Mouse (Mus musculus) neural tube, embryonic 12.5 days (tissue): Measurements from ENCODE around the gene Ttc28. TPM values are rescaled to one million over a fixed set of nuclear protein-coding genes. Genes with fewer than 3 reads are reported as not detected.
"Not testable (repeated sequence)": the region's sequence is repeated elsewhere in the genome, so short reads cannot be mapped to it uniquely, and the experiment has no call there.

ENCODE experiments used
- ATAC-seq: fragments of 200-750 bp; cut with Nextera tagmentation; 2 replicates; pipeline ENCODE4 v1.8.0; 2017; ENCODE audit warnings: low read depth, mild to moderate bottlenecking, moderate TSS enrichment, moderate library complexity; ENCODE audit not compliant: low FRiP score
- H3K27ac ChIP-seq: fragments of 300-500 bp; sonication (generic); 2 replicates; pipeline ENCODE4 v1.5.1; 2016
- H3K27me3 ChIP-seq: fragments of 300-500 bp; sonication (generic); replicated peaks from 2 replicates; pipeline ENCODE4 v1.6.1; 2016; ENCODE audit warnings: mild to moderate bottlenecking
- H3K36me3 ChIP-seq: fragments of 300-500 bp; sonication (generic); 2 replicates; pipeline ENCODE4 v1.6.1; 2016; ENCODE audit warnings: mild to moderate bottlenecking
- H3K4me1 ChIP-seq: fragments of 300-500 bp; sonication (generic); 2 replicates; pipeline ENCODE4 v1.6.1; 2016
- H3K4me2 ChIP-seq: fragments of 300-500 bp; sonication (generic); replicated peaks from 2 replicates; pipeline ENCODE4 v1.6.1; 2016; ENCODE audit warnings: mild to moderate bottlenecking
- H3K4me3 ChIP-seq: fragments of 300-500 bp; sonication (generic); 2 replicates; pipeline ENCODE4 v1.5.1; 2016
- H3K9ac ChIP-seq: fragments of 300-500 bp; sonication (generic); 2 replicates; pipeline ENCODE4 v1.6.1; 2016; ENCODE audit warnings: mild to moderate bottlenecking
- H3K9me3 ChIP-seq: fragments of 300-500 bp; sonication (generic); 2 replicates; pipeline ENCODE4 v1.6.1; 2016; ENCODE audit warnings: mild to moderate bottlenecking
- WGBS: fragments of 180-500 bp; shearing (Covaris S2); methylation state at CpG from one replicate; pipeline ENCODE4 v1.1.7; 2016; 5-methylcytosine and 5-hydroxymethylcytosine counted together
- polyA plus RNA-seq: library from polyadenylated mRNA; unstranded; fragments of >200 nt; fragmentation: Nextera tagmentation; extraction: Ambion mirVana; gene quantifications from 2 replicates; pipeline ENCODE4 v1.2.1, GENCODE M21; 2016

The Ttc28 gene
- polyA plus RNA-seq, result 21.8 and 25.6 TPM in 2 replicates

DNA sequence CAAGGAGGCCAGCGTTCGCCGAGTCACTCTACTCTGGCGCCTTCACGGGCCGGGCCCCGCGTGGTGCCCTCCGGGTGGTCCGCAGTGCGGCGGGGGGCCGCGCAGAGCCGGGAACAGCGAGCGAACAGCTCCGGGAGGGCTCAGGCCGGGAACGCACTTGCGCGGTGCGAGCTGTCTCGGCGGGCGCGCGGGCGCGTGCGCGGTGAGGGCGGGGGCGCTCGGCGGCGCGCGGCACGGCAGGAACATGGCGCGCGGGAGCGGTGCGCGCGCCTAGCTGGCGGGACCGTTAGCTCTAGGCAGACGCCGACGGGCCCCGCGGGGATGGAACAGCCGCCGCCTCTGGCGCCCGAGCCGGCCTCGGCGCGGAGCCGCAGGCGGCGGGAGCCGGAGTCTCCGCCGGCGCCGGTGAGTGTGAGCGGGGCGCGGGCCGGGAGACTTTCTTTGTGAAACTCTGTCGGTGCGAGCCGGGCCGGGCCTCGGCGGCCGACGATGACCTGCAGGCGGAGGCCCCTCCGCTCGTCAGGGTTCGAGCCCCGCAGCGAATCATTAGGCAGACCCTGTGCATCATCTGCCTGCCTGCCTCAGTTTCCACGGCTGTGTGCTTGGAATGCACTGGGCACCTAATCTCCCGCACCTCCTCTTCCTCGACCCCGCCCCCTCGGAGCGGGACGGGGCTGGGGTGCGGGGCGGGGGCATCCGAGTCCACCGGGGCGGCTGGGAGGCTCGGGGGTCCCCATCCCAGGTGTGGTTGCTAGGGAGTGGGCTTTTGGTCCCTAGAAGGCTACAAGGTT lies at the start of gene Ttc28:
Gene Ttc28, plus strand, starts transcription at position 220 of the 791 bp plus-strand sequence.
- H3K27ac ChIP-seq, result no peak within 1 kb of the TSS; the same call in 1 of the 2 replicates
- H3K4me3 ChIP-seq, result peak within 1 kb of the TSS; percentile 65
- peak; percentile 85 for ATAC-seq
- H3K27me3 ChIP-seq, result no peaks in the 10 kb centered on the region
- peak within 1 kb of the TSS; percentile 87 for H3K4me2 ChIP-seq
- WGBS, result under 1% methylated on average over 99 of the region's 101 CpGs
- 0 out of 2 replicates have a peak, but pooled peaks cover 4% of the 10 kb centered on the region for H3K36me3 ChIP-seq
- H3K9ac ChIP-seq, result peak within 1 kb of the TSS; percentile 80
- no peaks in the 10 kb centered on the region for H3K9me3 ChIP-seq
- peaks cover 18% of the 10 kb centered on the region for H3K4me1 ChIP-seq

DNA sequence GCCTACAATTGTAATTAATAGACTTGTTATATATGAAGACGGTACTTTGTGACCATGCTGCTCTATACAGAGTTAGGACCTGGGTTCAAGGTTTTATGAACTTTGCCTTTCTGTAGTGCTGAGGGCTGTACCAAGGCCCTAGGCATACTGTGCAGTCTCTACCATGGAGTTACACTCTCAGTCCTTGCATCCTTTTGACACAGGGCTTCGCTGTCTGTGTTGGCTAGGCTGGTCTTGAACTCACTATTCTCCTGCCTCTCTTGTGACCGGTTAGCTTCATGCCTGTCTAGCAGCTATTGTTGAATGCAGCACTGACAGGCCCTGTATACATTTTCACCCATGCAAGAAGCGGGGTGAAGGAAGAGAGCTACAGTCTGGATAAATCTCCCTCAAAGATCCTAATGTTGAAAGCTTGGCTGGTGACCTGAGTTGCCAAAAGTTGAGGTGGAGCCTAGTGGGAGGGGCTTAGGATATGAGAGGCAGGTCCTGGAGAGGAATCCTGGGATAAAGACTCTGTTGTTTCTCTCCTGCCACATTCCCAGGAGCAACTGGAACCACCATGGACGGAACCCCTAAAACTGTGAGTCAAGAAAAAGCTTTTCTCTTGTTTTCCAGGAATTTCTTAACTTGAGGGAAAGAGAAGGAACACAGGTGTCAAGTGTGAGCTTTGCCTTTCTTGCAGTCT lies 48.4 kb upstream of the Ttc28 start:
- 97% methylated on average over 5 of the region's 5 CpGs for WGBS
- no peak for ATAC-seq
- no peak overlapping the region for H3K9ac ChIP-seq
- no peaks in the 10 kb centered on the region for H3K4me1 ChIP-seq
- no peak overlapping the region for H3K4me3 ChIP-seq
- no peak overlapping the region for H3K27ac ChIP-seq
- H3K4me2 ChIP-seq, result no peak overlapping the region
- no peaks in the 10 kb centered on the region for H3K36me3 ChIP-seq
- H3K9me3 ChIP-seq, result no peaks in the 10 kb centered on the region
- H3K27me3 ChIP-seq, result no peaks in the 10 kb centered on the region

DNA sequence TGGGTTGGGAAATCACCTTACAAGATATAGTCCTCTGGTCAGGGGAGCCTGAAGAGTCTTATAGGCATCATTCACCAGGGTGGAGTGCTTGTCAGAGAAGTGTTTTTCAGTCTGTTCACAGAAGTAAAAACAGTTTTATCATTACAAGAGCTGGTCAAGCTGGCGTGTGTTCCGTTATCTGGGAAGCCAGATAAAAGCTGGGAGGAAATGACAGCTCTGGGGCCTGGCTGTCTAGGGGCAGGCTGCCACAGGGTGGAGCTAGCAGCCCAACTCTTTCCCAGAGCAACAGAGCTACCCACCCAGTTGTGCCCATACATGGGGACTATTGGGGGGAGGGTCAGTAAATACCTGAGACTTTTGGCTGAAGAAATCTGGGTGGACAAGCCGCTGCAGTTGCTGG lies 43.6 kb upstream of the Ttc28 start:
- no peak overlapping the region for H3K4me3 ChIP-seq
- no peak overlapping the region for H3K9ac ChIP-seq
- no peaks in the 10 kb centered on the region for H3K36me3 ChIP-seq
- H3K27ac ChIP-seq, result no peak overlapping the region
- no peaks in the 10 kb centered on the region for H3K9me3 ChIP-seq
- H3K4me2 ChIP-seq, result no peak overlapping the region
- WGBS, result 35% methylated on average over 3 of the region's 3 CpGs
- H3K4me1 ChIP-seq, result peaks cover 16% of the 10 kb centered on the region
- ATAC-seq, result no peak
- H3K27me3 ChIP-seq, result no peaks in the 10 kb centered on the region

DNA sequence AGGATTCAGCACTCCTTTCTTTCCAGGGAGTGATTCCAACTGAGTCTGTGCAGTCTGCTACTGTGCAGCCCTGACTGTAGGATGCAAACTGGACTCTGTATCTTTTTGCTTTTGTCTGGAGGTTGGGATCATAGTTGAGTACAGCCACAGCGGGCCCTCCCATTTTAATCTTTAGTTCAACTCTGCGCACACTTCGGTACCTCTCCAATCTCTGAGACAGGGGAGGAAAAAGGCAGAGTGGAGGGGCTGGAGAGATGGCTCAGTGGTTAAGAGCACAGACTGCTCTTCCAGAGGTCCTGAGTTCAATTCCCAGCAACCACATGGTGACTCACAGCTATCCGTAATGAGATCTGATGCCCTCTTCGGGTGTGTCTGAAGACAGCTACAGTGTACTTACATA lies 41.6 kb upstream of the Ttc28 start:
- not testable (repeated sequence) for H3K9ac ChIP-seq, H3K4me2 ChIP-seq, H3K9me3 ChIP-seq, H3K27ac ChIP-seq, H3K4me3 ChIP-seq, H3K36me3 ChIP-seq, ATAC-seq, H3K27me3 ChIP-seq
- 84% methylated on average over 5 of the region's 5 CpGs for WGBS
- H3K4me1 ChIP-seq, result peaks cover 18% of the 10 kb centered on the region

DNA sequence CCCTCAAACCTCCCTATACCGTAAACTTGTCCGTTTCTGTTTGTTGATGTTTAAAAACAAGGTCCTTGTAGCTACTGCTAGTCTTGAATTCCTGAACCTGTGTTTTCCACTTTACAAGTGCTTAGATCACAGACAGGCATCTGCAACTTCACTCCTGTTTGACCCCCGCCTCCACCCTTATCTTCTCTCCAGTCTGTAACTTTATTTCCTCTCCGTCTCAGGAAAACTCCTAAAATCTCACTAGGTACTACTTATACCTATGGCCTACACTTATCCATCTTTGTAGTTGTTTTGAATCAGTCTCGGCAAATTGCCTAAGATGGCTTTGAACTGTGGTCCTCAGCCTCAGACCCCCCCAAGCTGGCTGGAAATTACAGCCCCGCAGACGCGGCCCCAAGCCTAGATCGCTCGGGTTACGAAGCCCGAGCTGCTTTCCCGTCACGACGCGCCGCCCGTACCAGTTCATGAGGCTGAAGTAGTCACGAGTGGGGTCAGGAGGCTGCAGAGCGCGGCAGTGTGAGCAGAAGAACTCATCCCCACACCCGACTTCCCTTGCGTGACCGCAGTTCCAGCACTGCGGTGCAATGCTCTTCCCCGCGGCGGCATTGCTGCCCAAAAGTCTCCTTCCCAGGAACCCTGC lies 40.4 kb upstream of the Ttc28 start:
- Histone ChIP-seq H3K9me3 (no peaks in the 10 kb centered on the region), H3K4me1 (peaks cover 18% of the 10 kb centered on the region), H3K27ac (peak overlapping the region; percentile 51; the same call in 1 of the 2 replicates), H3K9ac (peak overlapping the region; percentile 60), H3K4me3 (peak overlapping the region; percentile 67), H3K4me2 (peak overlapping the region; percentile 75), H3K27me3 (no peaks in the 10 kb centered on the region), H3K36me3 (peaks cover 6% of the 10 kb centered on the region; the same call in 1 of the 2 replicates)
- ATAC-seq, result peak; percentile 70
- WGBS, result 8% methylated on average over 28 of the region's 28 CpGs

DNA sequence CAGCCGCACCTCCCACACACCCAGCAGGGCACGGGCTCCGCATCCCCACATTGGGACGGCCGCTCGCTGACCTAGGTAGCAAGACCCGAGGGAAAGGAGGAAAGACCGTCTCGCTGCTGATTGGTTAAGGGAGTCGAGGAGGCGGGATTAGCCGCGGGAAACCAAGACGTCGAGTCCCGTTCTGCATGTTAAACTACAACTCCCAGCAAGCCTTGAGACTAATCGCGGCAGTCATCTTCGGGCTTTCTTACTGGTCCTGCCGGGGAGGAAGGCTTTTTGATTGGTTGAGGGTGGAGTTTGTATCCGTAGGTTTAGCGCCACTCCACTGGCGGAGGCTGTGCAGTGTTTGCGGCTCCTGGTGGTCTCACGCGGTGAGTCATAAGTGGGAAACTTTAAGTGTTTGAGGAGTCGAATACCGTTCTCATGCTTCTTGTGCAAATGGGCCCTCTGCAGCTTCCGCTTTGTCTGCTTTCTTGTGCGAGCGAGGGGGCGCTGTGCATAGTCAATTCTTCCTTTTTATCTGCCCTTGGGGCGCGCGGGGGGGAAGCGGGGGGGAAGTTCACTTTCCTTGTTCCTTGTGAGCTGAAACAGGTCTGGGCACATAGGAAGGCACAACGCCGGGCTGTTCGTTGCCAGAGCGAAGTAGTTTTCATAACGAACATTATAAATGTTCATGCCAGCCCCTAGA lies 39.8 kb upstream of the Ttc28 start, which contains the start of the genes Hscb and Chek2:
Gene Hscb, minus strand, starts transcription at position 100 of the 688 bp plus-strand sequence.
Gene Chek2, plus strand, starts transcription at position 302 of the 688 bp plus-strand sequence.
- no peaks in the 10 kb centered on the region for H3K9me3 ChIP-seq
- peak; percentile 98 for ATAC-seq
- H3K4me1 ChIP-seq, result peaks cover 18% of the 10 kb centered on the region
- under 1% methylated on average over 41 of the region's 41 CpGs for WGBS
- peak within 1 kb of the TSS; percentile 67 for H3K4me3 ChIP-seq
- peak within 1 kb of the TSS; percentile 60 for H3K9ac ChIP-seq
- H3K27ac ChIP-seq, result peak within 1 kb of the TSS; percentile 51; the same call in 1 of the 2 replicates
- peak within 1 kb of the TSS; percentile 75 for H3K4me2 ChIP-seq
- no peaks in the 10 kb centered on the region for H3K27me3 ChIP-seq
- H3K36me3 ChIP-seq, result peaks cover 6% of the 10 kb centered on the region; the same call in 1 of the 2 replicates

DNA sequence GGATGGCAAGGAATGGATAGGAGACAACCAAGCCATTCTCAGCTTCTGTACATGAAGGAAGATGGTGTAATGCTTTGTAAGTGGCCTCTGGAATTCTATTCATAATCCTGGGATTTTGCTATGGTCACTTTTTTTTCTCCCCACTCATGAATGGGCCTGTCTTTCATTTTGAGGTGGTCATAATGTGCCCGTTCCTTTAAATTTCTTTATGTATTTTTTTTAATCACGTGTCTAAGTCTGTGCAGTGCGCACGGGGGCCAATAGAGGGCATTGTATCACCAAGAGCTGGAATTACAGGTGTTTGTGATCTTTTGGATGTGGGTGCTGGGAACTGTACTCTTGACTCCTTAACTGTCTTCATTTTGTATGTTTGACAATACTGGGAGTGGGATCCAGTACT lies 39.1 kb upstream of the Ttc28 start:
- H3K4me3 ChIP-seq, result peak overlapping the region; percentile 67
- H3K27me3 ChIP-seq, result no peaks in the 10 kb centered on the region
- peak overlapping the region; percentile 54 for H3K9ac ChIP-seq
- H3K4me1 ChIP-seq, result peaks cover 18% of the 10 kb centered on the region
- H3K36me3 ChIP-seq, result peaks cover 10% of the 10 kb centered on the region; the same call in 1 of the 2 replicates
- no peaks in the 10 kb centered on the region for H3K9me3 ChIP-seq
- no peak overlapping the region for H3K27ac ChIP-seq
- no peak for ATAC-seq
- peak overlapping the region; percentile 75 for H3K4me2 ChIP-seq
- WGBS, result 12% methylated on average over 4 of the region's 4 CpGs

DNA sequence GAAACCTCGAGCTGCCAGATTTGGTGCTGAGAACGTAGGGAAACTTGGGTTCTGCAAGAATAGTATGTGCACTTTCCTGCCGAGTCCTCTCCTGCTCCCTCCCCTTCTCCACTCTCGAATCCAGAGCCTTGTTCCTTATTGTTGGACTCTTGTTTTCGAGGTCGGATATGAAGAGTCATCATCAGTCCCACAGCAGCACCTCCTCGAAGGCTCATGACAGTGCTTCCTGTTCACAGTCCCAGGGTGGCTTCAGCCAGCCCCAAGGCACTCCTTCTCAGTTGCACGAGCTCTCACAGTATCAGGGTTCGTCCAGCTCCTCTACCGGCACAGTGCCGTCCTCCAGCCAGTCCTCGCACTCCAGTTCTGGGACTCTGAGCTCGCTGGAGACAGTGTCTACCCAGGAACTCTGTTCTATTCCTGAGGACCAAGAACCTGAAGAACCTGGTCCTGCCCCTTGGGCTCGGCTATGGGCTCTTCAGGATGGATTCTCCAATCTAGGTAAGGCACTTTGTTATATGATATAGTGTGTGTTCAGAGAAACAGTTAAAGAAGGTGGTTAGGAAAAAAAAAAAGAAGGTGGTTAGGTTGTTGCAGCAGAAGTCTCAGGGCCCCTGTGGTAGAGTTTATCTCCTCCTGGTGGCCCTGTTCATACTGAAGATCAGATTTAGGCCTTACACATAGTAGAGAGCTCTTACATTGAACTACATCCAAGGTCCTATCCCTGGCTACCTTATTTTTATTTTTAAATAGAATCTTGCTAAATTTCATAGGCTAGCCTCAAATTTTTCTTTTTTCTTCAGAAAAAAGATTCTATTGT lies 38.3 kb upstream of the Ttc28 start:
- WGBS, result 94% methylated on average over 14 of the region's 14 CpGs

DNA sequence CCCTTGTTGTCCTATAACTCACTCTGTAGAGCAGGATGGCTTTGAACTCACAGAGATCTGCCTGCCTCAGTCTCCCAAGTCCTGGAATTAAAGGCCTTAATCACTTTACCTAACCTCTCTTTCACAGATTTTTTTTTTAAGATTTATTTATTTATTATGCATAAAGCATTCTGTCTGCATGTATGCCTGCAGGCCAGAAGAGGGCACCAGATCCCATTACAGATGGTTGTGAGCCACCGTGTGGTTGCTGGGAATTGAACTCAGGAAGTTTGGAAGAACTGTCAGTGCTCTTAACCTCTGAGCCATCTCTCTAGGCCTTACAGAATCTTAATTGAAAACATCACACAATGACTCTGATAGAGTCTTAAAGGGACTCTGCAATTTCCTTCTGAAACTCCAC lies 26.6 kb upstream of the Ttc28 start:
- Histone ChIP-seq H3K9me3 (no peaks in the 10 kb centered on the region), H3K36me3 (peaks cover 13% of the 10 kb centered on the region; the same call in 1 of the 2 replicates), H3K4me2 (no peak overlapping the region), H3K9ac (no peak overlapping the region), H3K4me1 (no peaks in the 10 kb centered on the region), H3K4me3 (no peak overlapping the region), H3K27ac (no peak overlapping the region), H3K27me3 (no peaks in the 10 kb centered on the region)
- 89% methylated on average over 1 of the region's 1 CpGs for WGBS
- no peak for ATAC-seq

More for the DNA sequence above, 38.3 kb upstream of the Ttc28 start:
- H3K36me3 ChIP-seq, result peaks cover 13% of the 10 kb centered on the region; the same call in 1 of the 2 replicates
- peak overlapping the region; percentile 75; the same call in 1 of the 2 replicates for H3K4me2 ChIP-seq
- H3K4me3 ChIP-seq, result no peak overlapping the region
- ATAC-seq, result no peak
- peaks cover 18% of the 10 kb centered on the region for H3K4me1 ChIP-seq
- no peak overlapping the region for H3K27ac ChIP-seq
- no peak overlapping the region for H3K9ac ChIP-seq
- no peaks in the 10 kb centered on the region for H3K27me3 ChIP-seq
- H3K9me3 ChIP-seq, result no peaks in the 10 kb centered on the region

DNA sequence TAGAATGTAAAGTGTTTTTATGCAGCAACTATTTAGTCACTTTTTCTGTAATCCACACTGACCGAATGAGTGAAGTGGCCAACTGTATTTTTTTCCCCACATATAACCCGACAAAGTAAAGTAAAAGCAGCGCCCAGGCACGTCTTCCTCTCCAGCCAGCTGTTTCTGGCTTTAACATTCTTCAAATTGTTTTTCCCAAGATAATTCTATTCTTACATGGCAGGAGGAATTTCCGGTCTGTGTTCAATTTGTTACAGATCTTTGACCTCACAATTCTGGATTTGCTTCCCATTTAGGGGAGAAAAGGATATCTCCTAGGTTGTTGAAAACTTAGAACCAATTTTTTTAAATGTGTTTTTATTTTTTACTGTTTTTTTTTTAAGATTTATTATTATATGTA lies 22.5 kb upstream of the Ttc28 start:
- WGBS, result 90% methylated on average over 5 of the region's 5 CpGs
- Histone ChIP-seq H3K27ac (no peak overlapping the region), H3K4me1 (no peaks in the 10 kb centered on the region), H3K27me3 (no peaks in the 10 kb centered on the region), H3K36me3 (peaks cover 4% of the 10 kb centered on the region; the same call in 1 of the 2 replicates), H3K9ac (no peak overlapping the region), H3K9me3 (no peaks in the 10 kb centered on the region), H3K4me2 (no peak overlapping the region), H3K4me3 (no peak overlapping the region)
- ATAC-seq, result no peak
